ENCODE assay signal across 8 mouse cellular contexts in the genomic region with DNA sequence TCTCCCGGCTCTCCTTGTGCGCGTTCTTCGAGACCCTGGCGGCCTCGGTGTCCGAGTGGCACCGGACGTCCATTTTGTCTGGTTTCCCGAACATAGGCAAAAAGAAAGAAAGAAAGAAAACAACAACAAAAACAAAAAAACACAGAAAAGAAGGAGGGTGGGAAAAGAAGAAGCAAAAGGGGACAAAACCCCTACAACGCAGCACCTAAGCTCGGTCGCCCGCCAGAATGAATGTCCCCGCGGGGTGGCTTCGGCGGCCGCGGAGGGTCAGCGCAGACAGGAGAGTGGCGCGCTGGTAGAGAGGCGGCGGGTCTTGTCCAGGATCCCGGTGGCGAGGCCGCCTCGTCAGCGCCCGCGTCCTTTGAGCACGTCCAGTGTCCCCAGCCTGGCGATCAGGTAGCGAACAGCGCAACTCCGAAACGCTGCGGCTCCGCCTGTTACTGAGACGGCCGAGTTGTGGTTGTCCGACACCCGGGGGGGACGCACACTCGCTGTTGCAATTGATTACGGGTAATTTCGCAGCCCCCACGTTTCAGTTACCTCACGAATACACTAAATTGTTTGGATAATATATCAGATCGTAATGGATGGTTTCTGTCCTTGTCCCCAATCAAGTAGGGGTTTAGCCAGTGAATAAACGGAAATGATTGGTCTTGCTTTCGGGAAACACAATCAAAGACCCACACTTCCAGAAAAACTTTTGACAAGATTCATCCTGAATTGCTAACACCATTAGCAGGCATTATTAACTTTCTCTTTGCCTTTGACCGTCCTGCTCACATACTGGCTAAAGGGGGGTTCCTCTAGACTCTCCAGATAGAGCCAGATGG. TPM values are rescaled to one million over a fixed set of nuclear protein-coding genes. Genes with fewer than 3 reads are reported as not detected.
A peak's percentile ranks its signal among the peaks of the same experiment; 100 is the strongest.
DNase-seq lines count a peak whose midpoint lies in the region; ATAC-seq lines count a peak whose summit lies in the region.
"Had no signal": no experiment of that assay in that cellular context is flagged by ENCODE, and none has a peak within 500 bp of the region (broad histone marks: within the 10 kb centered on the region; RNA-seq: fewer than 3 reads in every experiment).

Gene Vax1, minus strand, starts transcription at position 121 of the 830 bp plus-strand sequence.

- no peaks in the 10 kb centered on the region for H3K36me3 ChIP-seq in lung, embryonic 15.5 days
- H3K36me3 ChIP-seq in forebrain, embryonic 10.5 days (replicated peaks), result no peaks in the 10 kb centered on the region; the same call in 1 of the 2 replicates

- H3K9me3 ChIP-seq in lung, embryonic 15.5 days, result no peaks in the 10 kb centered on the region
- H3K9me3 ChIP-seq in forebrain, embryonic 10.5 days, result no peaks in the 10 kb centered on the region

- H3K4me1 ChIP-seq in lung, embryonic 15.5 days, result peaks cover 27% of the 10 kb centered on the region
- H3K4me1 ChIP-seq in forebrain, embryonic 10.5 days, result peaks cover 81% of the 10 kb centered on the region

- peak within 1 kb of the TSS; percentile 51 for H3K4me2 ChIP-seq in lung, embryonic 15.5 days

- intact Hi-C loops in left cerebral cortex, postnatal 14 days (cut with DNase I), result loop anchor here (10.0 kb wide), 1 partner anchor 295 kb away; no protein-coding TSS in a partner anchor

- no peak for DNase-seq in lung, adult 18-20 months
- peak; percentile 56 for DNase-seq in forebrain, embryonic 10.5 days (ENCODE audit: extremely low spot score, low spot score)
- peak; percentile 43 to 56 for DNase-seq in kidney, postnatal 4 days
- peak; percentile 53 for DNase-seq in retina, postnatal 1 day
- DNase-seq in left cerebral cortex, postnatal 14 days (ENCODE audit: low spot score in 2 of 2), result no peak

- peaks cover 98% of the 10 kb centered on the region for H3K27me3 ChIP-seq in lung, embryonic 15.5 days
- peaks cover 100% of the 10 kb centered on the region for H3K27me3 ChIP-seq in forebrain, embryonic 10.5 days (ENCODE audit: poor library complexity, severe bottlenecking)

- under 1% methylated on average over 54 of the region's 54 CpGs for WGBS in lung, embryonic 15.5 days
- under 1% methylated on average over 54 of the region's 54 CpGs for WGBS in forebrain, embryonic 10.5 days

- H3K27ac ChIP-seq in lung, embryonic 15.5 days, result no peak within 1 kb of the TSS
- peak within 1 kb of the TSS; percentile 94 for H3K27ac ChIP-seq in forebrain, embryonic 10.5 days

- H3K4me3 ChIP-seq in lung, embryonic 15.5 days, result peak within 1 kb of the TSS; percentile 29
- peak within 1 kb of the TSS; percentile 62 for H3K4me3 ChIP-seq in forebrain, embryonic 10.5 days

- H3K9ac ChIP-seq in lung, embryonic 15.5 days, result no peak within 1 kb of the TSS

- no peak for ATAC-seq in lung, embryonic 15.5 days (ENCODE audit: borderline replicate concordance, extremely low read depth, low FRiP score, low TSS enrichment)
- no peak for ATAC-seq in activated CD4-positive, CD25-positive, alpha-beta regulatory T cell, adult 4 months

RNA-seq across cellular contexts. Expression of gene Vax1, which starts in this region (rescaled TPM):
- polyA plus RNA-seq in lung, embryonic 15.5 days (2015; fragmentation: Nextera tagmentation; extraction: Ambion mirVana), result not detected in 2 replicates
- polyA plus RNA-seq in forebrain, embryonic 10.5 days (2016; fragmentation: Nextera tagmentation; extraction: Ambion mirVana), result 0.50 and 1.0 TPM in 2 replicates
- not detected for polyA plus RNA-seq in activated CD4-positive, CD25-positive, alpha-beta regulatory T cell, adult 4 months (2017; shearing (Covaris generic))
- 1 to 10 TPM in 1 of 2 experiments, under 1 TPM in 1; 0.68 to 1.5 TPM for total RNA-seq in left cerebral cortex, postnatal 14 days (2021)
- total RNA-seq: adrenal gland, postnatal 36 days had no signal

Comparison
In these comparisons a context has a peak if more than half of its experiments do, and no peak if none do; other contexts are left out.
1. DNase-seq: peak in forebrain, embryonic 10.5 days (single experiment), kidney, postnatal 4 days (2 of 2) and retina, postnatal 1 day (single experiment); none in lung, adult 18-20 months (0 of 2) and left cerebral cortex, postnatal 14 days (0 of 2).